Mouse (Mus musculus): ENCODE measurements around the gene Cfap161.

GRCm38 (mm10) chr7:83802509-83802908, 7.8 kb upstream of the Cfap161 start:
- TF ChIP-seq CTCF (IDR thresholded peaks at IDR 0.05; ENCODE audit: low read depth) (peak; percentile 70), EP300 (IDR thresholded peaks at IDR 0.05; ENCODE audit: low read depth) (no peak)

Measured in heart, postnatal 0 days (tissue).